Mouse (Mus musculus) spleen, adult 12 weeks (tissue): ENCODE results near the gene Gatad2a.
"Not testable (repeated sequence)": the region's sequence is repeated elsewhere in the genome, so short reads cannot be mapped to it uniquely, and the experiment has no call there.

Source experiments
- DNase-seq: peaks from one replicate; pipeline ENCODE4 v3.0.0; 2022; ENCODE audit warnings: low spot score

Gatad2a gene

DNA sequence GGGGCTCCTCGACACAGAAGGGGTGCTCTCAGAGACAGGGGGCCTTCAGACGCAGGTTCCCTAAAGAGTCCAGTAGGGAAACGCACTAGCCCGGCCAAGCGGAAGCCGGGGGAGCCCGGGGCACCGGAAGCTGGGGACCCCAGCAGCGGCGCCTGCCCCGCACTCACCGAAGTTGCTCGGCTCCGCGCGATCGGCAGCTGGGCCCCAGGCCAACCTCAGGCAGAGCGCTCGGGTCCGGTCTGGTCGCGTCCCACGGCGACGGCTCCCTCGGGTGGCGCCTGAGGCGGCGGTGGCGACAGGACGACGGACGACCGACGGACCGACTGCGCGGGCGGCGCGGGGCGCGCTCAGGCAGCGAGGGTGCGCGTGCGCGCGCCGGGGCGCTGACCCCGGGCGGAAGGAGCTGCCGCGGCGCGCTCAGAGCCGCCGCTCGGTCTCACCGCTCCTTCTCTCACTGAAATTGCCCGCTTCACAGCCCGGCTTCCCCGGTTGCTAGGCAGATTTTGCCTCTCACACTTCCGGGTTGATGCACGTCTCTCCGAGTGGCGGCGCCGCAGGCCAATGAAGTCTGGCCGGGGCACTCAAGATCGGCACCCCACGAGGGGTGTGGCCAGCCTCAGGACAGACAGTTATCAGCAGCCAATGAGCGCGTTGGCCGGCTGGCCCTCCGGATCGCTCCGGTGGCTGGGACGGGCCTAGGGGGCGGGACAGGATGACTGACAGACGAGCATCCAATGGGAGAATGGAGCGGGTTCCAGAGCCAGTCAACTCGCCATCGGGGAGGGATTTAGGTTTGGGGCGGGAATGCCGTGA lies at the start of gene Gatad2a:
Gatad2a (minus strand) TSS at position 609 of the 813 bp plus-strand sequence.
- DNase-seq, result peak; percentile 100

DNA sequence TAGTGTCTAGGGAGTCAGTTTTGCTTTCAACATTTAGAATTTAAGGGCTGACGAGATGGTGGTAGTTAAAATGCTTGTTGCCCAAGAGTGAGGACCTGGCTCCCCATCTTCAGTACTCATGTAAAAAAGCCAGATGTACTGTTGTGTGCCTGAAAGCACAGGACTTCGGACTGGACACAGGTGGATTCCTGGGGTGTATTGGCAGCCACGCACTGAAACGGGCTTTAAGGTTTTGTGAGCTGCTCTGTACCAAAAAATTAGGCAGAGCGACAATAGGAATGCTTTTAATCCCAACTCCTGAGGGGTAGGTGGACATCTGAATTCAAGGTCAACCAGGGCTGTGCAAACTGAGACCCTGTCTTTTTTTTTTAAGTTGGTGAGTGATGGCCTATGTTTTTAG lies 47.8 kb upstream of the Gatad2a start:
- DNase-seq, result no peak

DNA sequence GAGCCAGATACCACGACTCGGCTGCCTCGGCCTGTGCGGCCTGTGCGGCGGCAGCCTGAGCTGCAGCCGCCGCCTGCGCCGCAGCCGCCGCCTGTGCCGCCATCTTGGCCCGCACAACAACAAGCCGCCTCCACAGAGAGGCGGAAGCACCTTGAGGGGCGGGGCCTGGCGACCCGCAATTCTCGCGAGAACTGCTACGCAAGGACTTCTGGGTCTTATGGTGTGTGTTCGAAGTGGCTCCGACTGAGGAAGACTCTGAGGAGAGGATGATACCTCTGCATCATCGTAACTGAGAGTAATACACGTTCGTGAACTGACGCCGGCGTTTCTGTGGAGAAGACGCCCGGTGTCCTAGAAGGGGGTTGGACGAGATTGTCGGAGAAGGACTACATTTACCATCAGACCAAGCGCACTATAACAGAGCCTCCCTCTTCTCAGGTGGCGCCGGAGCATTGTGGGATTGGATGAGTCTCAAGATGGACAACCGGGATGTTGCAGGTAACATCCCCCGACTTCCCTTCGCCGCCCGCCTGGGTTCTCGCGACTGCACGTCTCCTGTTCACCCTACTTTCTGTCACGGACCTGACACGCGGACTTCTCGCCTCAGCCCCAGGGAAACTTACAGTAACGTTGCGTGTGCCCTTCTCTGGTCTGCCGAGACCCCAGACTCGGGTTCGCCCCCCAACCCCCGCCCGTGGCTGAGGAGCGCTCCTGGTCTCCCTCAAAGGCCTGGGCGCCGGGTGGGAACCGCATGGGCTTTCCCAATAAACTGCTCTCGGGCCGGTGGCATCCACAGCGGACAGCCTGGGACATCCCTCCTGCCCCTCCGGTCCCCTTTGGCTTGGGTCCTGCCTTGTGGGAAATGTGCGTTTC lies 46.6 kb upstream of the Gatad2a start, which contains the start of the genes Mau2 and Sugp1:
Mau2 (minus strand) TSS at position 152 of the 873 bp plus-strand sequence.
Sugp1 (plus strand) TSS at position 231 of the 873 bp plus-strand sequence.
- peak; percentile 98 for DNase-seq

DNA sequence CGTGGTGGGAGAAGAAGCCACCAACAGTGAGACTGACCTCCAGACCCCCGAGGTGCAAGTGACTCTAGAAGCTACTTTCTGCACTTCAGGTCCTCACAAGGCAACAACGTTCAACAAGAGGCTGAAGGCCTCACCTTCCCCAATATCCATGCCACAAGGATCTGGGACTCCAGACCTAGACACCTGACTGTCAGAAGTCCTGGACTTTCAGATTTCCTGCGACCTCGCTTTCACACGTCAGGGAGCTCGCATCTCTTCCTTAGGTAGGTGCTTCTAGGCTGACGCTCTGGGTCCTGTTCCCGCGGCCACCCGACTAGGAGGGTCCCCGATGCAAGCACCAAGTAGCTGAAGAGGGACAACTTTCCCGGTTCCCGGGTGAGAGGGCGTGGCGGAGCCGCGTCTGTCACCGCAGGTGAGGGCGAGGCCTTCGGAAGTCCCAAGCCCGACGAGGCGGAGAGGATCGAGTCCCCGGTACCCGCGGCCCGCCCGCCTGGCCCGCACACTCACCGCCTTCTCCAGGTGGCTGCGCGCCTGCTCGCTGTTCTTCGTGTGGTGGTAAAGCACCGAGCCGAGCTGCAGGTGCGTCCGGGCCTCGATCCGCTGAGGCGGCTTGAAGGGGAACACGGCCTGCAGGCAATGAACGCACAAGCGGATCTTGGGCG lies 45.8 kb upstream of the Gatad2a start:
- DNase-seq, result peak; percentile 43

DNA sequence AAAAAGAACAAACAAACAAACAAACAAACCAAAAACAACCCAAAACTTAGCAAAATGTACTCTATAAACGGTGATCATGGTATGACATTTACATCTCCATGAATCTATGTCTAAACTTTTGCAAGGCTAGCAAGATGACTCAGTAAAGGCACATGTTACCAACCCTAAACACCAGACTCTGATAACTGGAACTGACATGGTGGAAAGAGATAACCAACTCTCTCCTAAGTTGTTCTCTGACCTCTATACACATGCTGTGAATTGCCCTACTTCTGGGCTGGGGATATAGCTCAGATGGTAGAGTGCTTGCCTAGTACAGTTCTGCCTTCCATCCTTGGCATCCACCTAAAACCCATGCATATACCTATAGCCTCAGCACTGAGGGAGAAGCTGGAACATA lies 41.8 kb upstream of the Gatad2a start:
- no peak for DNase-seq

DNA sequence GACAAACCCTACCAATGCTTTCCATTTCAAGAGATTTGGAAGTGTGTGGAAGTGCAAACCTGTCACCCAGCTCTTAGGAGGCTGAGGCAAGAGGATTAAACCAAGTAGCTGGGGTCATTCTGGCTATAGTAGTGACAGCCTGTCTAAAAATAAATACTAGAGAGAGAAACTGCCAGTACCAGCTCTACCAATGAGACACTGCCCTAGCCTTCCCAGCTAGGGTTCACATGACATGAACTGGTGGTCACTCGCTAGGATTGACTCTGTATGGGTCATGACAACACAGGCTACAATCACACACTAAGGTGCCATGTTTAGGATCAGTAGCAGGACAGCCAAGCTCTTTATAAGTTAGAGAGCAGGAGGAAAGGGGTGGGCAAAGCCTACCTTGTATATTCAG lies 34.1 kb upstream of the Gatad2a start:
- DNase-seq, result no peak

DNA sequence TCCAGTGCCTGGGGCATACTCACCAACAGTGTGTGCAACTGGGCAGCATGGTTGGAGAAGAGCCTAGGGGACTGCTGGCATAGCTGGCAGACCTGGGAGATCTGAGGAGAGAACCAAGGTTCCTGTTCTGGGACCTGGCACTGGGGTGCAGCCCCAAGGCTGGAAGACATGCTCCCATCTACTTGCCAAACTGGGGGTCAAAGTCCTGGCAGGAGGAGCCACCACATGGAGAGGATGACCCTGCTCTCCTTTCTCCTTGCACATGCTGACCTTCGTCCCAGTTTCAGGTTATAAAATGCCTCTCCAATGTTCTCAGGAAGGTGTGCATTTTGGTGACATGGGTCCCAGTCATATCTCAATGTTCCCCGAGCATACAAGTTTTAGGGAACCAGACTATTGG lies 30.0 kb upstream of the Gatad2a start:
- no peak for DNase-seq

DNA sequence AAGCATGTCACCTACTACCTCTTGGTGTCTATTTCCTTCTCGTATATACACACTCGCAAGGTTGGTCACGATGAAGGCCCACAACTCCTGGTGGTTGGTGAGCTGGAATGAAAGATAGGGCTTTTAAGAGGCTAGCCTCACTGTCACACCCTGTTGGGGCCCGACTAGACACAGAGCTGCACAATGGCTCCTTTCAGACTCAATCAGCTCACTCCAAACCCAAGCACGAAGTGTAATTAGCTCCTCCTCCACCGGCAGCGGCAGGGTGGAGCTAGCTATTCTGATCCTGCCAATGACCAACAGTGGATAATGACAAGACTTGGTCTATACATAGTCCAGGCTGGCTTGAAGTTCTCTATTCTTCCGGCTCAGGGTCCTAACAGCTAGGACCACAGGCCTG lies 27.4 kb upstream of the Gatad2a start:
- no peak for DNase-seq

DNA sequence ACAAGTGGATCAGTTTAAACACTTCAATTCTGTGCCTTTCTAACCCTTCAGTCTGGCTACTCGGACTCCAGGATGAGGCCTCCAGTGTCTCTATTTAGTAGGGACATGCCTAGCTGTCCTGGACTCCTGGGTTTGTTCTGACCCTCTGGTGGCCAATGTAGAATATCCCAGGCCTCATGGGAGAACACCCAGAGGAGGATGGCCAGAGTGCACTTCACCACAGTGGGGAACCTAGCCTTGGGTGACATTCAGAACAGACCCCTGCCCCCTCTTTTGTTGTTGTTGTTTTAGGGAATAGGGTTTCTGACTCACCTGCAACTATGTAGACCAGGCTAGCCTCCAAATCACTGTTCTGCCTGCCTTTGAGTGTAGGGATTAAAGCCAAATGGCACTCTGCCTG lies 18.8 kb upstream of the Gatad2a start:
- DNase-seq, result no peak

DNA sequence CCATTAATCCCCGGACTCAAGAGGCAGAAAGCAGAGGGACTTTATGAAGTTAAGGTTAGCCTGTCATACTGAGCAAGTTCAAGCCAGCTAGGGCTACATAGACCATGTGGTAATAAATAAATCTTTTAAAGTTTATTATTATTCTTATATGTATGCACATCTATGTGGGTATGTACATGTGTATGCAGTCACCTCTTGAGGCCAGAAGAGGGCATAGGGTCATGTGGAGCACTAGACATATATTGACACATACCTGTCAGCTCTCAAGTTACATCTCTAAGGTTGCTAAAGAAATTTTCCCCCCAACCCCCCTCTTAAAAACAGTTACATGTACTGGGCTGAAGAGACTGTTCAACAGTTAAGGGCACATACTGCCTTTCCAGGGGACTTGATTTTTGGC lies 16.6 kb upstream of the Gatad2a start:
- DNase-seq, result no peak

DNA sequence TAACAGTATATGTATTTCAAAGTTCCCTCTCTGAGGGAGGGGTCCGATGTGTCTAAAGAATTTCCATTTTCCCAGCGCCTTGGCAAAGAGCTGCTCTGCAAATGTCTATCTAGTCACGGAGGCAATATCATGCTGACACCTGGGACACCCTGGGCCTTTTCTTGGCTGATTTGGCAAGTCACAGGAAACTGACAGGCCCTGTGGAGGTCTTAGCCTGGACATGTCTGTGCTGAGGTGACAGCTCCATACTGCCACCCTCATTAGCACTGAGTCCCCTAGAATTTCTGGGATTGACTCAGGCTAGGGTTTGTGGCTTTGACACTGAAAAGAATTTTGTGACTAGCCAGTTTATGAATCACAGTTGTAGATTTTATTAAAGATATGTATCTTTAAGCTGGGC lies 16.2 kb upstream of the Gatad2a start:
- no peak for DNase-seq

DNA sequence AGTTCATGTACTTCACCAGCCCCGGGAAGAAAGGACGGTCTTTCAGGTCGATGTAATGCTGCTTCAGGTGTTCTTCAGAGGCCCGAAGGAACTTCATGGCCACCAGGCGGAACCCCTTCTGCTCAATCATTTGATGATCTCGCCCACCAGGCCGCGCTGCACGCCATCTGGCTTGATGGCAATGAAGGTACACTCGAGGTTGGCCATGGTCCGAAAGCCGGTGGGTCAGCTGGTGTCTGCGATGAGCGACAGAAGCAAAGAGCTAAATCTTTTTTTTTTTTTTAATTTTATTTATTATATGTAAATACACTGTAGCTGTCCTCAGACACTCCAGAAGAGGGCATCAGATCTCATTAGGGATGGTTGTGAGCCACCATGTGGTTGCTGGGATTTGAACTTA lies 14.6 kb upstream of the Gatad2a start:
- DNase-seq, result not testable (repeated sequence)

DNA sequence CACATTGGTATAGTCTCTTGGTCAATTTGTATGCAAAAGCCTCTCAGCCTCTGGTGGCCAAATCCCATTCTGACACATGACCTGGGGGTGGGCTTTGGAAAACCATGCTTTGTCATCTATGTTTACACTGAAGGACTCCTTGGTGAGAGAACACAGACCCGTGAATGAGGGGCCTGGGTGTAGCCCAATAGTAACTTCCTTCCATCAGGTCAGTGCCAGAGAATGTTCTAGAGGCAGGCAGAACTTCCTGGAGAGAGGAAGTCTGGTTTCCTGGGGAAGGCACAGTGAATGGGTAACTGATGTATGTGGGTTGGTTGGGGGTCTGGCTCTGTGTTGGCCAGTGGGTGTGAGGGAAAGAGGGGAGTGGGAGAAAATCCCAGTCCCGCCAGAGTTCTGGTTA lies 9.0 kb upstream of the Gatad2a start:
- no peak for DNase-seq

DNA sequence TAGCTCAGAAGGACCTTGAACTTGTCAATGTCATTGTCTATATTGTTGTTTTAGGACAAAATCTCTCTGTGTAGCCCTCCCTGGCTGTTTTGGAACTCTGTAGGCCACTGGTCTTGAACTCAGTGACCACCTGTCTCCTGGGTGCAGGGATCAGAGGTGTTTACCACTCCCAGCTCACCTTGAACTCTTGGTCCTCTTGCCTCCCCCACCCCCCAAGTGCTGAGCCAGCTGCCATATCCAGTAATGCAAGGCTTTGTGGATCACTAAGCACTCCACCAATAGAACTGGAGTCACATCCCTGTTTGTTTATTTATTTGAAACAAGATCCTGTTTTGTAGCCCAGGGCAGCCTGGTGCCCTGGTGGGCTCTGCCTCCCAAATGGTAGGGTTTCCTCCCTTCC lies 8.2 kb upstream of the Gatad2a start:
- no peak for DNase-seq

DNA sequence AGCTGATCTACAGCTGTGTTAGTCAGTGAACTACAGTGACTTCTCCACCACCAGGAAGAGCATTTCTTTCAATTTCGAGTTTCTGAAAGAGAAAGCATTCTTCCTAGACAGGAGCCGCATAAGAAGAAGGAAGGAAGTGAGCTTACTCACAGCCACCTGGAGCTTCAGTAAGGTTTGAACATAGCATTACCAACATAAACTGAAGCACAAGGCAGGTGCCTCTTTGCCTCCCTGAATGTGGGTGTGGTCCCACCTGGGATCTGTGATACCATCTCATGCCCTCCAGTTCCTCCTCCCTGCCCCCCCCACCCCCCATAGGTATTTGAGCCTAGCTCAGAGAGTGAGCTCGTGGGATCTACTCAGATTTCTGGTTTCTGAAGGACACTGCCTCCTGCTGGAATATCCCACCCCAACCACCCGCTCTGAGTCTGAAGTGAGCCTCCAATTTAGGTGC lies 7.0 kb upstream of the Gatad2a start:
- DNase-seq, result no peak

DNA sequence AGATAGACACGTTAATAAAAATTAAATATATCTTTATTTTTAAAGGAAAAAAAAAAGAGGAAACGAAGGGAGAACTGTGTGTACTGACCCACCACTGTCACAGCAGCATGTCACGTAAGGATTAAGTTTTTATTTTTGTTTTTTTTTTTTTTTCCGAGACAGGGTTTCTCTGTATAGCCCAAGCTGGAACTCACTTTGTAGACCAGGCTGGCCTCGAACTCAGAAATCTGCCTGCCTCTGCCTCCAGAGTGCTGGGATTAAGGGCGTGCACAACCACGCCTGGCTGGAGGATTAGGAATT lies 5.7 kb upstream of the Gatad2a start:
- DNase-seq, result not testable (repeated sequence)

DNA sequence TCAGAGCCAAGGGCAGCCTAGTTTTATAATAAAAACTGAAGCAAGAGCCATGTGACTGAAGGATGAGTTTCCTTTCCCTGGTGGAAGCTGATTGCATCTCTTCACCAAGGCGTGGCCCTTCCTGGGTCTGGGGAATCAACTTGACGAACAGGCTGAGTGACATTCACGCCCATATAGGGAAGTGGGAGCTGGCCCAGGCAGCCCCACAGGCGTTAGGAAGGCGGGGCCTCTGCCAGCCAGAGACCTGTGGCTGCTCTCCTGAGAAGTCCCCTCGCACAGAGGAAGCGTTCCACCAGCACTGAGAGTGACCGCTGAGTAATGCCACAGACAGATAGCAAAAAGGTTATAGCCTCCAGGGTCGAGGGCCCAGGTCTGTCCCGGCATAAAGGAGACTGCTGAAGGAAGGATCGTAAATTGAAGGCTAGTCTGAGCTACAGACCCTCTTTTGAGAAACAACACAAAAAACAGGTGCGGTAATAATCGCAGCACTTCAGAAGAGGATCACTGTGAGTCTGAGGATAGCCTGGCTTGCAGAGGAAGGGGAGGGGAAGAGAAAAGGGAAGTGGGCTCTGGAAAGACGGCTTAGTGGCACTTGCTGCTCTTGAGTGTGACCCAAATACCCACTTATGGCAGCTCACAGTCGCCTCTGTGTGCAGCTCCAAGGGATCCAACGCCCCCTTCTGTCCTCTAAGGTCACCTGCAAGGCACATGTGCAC lies 5.2 kb upstream of the Gatad2a start:
- peak; percentile 56 for DNase-seq

DNA sequence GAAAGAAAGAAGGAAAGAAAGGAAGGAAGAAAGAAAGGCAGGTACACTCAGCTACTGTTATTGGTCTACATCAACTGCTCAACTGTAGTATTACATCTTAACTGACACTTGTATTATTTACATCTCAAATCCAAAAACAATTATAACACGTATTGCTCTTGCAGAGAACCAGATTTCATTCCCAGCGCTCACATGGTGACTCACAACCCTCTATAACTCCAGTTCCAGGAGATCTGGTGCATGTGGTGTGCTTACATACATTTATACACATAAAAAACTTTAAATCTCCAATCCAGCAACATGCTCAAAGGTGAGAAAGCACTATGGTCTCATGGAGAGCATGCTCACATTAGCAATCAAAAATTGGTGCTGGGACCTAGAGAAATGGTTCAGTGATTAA lies 4.0 kb upstream of the Gatad2a start:
- DNase-seq, result no peak

DNA sequence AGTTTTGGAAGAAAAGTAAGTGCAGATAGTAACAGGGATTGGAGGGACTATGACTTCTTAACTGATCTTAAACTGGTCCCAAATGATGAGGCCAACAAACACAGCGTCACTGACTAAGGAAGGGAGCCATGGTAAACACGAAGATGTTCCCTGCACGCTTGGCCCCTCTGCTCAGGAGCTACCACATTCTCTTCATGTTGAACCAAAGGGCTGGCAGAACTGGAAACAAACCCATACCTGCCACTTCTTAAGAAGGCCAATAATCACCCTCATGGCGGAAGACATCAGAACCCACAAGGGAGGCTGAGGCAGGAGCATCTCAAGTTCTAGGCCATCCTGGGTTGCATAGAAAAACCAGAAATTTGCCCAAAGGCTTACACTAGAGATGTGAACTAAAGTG lies 3.1 kb upstream of the Gatad2a start:
- DNase-seq, result no peak

DNA sequence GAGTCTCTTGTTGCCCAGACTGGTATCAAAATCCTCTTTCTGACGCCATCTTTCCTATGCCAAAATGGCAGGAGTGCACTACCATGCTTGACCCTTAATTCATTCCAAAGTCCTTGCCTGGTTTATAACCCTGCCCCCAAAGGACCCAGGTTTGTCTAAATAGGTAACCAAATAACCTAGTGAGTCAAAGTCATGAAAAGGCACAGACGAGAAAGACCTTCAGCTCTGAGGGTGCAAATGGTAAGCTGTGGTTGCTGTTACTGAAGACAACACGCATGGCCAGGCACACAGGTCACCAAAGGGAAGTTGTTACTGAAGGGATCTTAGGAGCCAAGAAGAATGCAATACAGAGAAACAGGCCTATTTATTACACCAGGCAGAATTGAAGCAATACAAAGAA lies 2.5 kb upstream of the Gatad2a start:
- DNase-seq, result no peak

DNA sequence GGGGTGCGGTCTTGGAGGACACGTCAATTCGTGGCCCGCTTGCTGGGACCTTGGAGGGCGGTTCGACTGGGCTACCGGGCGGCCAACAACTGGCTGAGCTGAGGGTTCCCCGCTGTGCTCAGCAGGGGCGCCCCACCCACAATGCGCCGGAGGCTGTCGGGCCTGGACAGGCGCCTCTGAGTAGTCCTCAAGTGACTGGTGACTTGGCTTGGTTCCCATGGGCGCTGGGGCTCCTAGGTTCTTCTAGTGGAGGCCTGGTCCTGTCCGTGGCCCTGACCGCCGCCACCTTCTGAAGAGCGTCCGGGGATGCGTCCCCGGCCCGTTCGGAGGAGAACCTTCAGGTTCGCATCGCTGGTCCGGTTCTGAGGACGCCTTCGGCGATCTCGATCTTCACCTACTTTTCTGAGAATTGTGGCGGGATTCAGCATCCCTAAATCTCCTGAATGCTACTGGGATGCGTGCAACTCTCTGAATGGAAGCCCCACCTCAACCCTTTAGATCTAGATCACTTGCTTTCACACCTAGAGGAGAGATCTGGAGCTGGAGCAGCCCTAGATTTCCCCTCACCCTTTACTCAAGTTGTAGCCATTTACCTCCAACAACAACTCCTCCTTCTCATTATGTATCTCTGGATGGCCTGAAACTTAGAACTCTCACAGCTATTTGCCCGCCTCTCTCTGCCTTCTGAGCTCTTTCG lies 553 bp upstream of the Gatad2a start:
- no peak for DNase-seq

DNA sequence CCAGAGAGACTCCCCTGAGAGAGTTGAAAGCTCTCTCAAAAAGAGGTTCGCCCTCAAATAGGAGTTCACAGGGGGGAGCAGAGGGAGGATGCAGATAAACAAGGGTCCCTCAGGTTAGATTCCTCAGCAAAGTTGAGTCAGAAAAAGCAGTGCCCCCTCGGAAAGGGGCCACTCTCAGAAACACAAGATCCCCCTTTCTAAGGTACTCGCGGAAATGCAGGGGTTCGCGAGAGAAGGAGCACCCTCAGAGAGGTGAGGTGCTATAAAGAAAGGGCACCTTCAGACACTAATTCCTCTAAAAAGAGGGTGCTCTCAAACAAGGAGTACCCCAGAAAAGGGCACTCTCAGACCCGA lies 785 bp downstream of the Gatad2a start:
- peak; percentile 14 for DNase-seq
